Mouse (Mus musculus) urinary bladder, postnatal 14 days (tissue): ENCODE measurements around the gene Rpl32.

Experiments
- DNase-seq: peaks from one replicate; pipeline ENCODE4 v3.0.0; 2021; ENCODE audit warnings: low spot score

The Rpl32 gene

DNA sequence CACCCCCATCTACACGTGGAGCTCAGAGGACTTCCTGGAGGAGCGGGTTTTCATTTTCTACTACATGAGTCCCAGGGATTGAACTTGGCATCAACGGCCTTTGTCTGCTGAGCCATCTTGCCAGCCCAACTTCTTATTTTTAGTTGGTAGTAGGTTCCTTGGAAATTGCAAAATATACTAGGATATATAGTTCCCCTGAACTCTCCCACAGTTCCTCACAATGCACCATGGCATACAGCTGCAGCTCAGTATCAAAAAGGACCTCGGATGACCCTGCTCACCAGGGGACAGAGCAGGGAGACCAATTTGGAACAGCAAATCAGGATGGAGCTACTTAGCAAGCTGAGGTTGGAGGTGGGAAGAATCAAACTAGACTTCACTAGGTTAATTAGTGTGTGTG lies 6.5 kb upstream of the Rpl32 start:
- DNase-seq = no peak

DNA sequence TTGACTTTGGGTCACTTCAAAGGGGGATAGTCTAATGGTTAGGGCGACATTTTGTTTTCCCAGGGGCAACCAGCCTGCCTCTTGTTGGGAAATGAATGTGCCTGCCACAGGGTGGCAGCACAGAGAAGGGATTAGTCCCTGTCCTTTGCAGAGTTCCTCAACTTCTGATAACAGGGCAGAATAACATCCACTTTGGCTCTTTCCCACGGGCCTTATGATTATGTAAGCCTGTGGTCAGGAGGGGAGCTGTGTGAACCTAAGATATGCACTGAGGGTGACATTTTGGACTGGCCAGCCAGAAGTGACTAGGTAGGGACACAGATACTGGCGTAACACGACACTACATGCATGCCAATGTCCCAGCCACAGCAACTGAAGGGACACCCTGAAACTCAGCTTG lies 5.6 kb upstream of the Rpl32 start:
- DNase-seq = peak; percentile 55

DNA sequence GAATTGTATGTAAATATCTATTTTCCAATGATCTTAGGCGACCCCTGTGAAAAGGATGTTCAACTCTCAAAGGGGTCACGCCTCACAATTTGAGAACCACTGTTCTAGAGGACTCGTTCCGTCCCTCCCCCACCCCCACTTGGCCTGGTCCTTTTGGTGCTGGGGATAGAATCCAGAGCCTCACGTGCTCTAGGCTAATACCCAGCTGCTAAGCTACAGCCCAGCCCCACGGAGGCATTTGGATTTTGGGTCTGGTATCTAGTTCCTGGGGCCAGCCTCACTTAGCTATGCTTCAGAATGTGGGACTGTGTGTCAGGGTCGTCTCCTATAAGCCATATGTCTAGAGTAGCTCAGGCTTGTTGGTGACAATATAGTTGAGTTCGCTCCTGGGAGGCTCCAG lies 3.1 kb upstream of the Rpl32 start:
- DNase-seq = no peak

DNA sequence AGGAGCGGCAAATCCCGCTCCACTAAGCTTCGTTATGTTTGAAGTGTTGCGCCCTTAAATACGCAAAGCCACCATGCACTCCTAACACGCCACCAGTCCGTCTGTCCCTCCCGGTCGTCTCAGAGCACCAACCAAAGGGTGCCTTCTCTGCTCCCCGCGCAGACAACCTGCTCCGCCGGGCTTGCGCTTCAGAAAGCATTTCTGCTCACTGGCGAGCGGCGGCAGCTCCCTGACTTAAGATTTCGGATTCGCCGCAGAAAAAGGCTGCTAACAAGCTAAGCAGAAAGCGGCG lies 405 bp downstream of the Rpl32 start:
- DNase-seq = no peak

DNA sequence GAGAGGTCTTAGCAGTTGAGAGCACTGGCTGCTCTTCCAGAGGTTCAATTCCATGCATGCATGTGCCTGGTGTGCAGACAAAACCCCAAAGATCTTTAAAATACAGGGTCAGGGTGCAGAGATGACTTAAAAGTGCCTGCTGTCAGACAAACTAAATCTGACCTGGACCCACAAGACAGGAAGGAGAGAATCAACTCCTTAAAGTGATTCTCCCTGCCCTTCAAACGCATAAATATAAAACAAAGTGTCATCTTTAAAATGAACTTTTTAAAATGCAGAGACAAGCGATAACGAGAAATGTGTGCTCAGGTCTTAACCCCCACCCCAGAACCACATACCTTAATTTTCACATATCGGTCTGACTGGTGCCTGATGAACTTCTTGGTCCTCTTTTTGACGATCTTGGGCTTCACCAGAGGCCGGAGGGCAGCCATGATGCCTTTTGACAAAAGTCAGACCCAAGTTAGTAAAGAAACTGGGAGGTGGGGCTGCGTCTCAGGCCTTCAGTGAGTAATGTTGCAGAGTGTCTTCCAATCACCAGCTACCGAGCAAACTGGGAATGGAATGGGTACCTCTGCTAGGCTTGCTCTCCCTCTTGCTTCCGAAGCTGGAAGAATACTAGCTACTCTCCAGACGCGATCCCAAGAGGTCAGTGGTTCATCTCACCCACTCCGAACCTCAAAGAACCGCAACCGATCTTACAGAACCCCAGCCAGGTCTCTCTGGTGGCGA lies 917 bp downstream of the Rpl32 start:
- DNase-seq = no peak

DNA sequence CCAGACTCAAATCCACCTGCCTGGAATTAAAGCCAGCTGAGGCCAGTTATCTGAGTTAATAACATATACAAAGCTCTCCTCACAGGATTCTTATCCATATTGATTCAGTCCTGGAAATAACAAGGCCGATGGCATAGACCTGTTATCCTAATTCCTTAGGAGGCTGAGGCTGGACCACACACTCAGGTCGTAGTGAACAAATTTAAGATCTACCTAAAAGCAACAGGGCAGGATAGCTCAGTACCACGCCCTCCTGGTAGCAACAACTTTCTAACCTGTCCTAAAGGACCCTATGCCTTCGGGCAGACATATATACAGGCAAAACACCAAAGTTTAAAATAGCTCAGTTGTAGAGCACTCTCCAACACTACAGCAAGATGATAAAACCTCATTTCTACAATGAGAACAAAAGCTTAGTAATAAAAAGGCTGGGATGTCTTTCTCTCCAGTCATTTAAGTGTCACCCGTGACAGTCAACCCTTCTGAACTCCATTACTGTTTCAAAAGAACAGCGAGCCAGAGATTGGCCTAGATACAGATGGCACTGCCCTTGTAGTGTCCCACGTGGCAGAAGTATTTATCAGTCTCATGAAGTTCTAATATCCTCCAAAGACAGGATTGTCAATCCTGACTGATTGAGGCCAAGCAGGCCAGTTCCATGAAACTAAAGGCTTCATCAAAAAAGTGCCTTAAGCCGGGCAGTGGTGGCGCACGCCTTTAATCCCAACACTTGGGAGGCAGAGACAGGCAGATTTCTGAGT lies 3.9 kb downstream of the Rpl32 start:
- no peak for DNase-seq

DNA sequence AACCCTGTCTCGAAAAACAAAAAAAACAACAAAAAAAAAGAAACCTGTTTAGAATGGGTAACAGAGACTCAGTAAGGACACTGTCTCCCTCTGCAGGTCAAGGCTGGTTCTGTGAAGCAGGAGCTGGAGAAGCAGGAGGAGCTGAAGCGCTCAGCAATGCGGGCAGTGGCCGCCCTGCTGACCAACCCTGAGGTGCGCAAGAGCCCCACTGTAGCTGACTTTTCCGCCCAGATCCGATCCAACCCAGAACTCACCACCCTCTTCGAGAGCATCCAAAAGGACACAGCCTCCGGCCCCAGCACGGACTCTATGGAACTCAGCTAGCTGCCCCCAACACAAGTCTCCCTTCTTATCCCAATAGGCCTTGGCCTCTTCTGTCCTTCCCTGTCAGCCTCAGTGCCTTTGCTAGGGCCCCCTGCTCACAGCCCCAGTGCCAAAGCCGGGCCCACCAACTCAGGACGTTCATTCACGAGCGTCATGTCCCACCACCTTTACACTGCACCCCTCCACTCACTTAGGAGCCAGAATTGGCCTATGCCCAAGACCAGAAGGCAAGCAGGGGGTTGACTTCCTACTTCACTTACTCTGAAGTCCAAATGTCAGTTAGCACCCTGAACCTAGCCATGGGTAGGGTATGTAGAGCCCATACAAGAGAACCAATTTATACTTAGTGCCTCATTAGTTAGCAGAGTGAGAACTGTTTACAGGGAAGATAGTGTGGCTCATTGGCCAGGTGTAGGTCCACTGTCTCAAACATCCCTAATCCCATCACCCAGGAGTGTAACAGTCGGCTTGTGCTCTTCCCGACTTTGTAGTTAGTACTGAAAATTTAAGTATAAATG lies 4.8 kb downstream of the Rpl32 start:
- peak; percentile 84 for DNase-seq

DNA sequence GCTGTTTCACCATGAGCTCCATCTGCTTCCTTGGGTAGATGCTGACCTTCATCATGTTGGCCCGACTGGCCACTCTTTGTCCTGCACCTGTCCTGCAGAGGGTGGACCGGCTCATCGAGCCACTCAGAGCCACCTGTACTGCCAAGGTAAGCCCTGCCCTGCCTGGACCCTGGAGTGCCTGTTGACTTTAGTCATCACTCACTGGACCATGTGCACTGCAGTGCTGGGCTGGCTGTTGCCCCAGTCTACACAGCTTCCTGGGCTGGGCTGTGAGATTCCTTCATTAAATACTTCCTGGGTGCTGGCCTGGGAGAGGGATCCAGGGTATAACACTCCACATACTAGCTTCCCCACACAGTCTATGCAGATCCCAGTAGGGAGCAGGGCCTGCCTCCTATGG lies 6.7 kb downstream of the Rpl32 start:
- DNase-seq = no peak

DNA sequence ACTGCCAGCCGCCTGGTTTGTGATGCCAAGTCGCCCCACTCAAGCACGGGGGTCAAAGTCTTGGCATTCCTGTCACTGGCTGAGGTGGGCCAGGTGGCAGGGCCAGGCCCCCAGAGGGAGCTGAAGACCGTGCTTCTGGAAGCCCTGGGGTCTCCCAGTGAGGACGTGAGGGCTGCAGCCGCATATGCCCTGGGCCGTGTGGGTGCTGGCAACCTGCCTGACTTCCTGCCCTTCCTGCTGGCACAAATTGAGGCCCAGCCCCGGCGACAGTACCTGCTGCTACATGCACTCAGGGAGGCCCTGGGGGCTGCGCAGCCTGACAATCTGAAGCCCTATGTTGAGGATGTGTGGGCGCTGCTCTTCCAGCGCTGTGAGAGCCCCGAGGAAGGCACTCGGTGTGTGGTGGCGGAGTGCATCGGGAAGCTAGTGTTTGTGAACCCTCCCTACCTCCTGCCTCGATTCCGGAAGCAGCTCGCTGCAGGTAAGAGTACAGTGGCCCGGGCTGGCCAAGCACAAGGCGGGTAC lies 15.8 kb downstream of the Rpl32 start:
- DNase-seq = peak; percentile 53

DNA sequence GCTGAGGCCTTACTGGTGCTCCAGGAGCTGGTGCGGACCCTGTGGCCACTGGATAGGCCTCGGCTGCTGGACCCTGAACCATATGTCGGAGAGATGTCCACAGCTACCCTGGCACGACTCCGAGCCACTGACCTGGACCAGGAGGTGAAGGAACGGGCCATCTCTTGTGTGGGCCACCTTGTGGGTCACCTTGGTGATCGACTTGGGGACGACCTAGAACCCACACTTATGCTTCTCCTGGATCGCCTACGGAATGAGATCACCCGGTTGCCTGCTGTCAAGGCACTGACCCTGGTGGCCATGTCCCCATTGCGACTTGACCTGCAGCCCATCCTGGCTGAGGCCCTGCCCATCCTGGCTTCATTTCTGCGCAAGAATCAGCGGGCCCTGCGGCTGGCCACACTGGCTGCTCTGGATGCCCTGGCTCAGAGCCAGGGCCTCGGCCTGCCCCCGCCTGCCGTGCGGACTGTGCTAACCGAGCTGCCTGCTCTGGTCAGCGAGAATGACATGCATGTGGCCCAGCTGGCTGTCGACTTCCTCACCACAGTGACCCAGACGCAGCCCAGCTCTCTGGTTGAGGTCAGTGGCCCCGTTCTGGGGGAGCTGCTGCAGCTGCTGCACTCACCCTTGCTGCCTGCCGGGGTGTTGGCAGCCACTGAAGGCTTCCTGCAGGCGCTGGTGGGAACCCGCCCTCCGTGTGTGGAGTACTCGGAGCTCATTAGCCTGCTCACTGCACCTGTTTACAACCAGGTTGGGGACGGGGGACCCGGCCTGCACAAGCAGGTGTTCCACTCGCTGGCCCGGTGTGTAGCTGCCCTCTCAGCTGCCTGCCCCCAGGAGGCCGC lies 16.5 kb downstream of the Rpl32 start:
- peak; percentile 26 for DNase-seq

DNA sequence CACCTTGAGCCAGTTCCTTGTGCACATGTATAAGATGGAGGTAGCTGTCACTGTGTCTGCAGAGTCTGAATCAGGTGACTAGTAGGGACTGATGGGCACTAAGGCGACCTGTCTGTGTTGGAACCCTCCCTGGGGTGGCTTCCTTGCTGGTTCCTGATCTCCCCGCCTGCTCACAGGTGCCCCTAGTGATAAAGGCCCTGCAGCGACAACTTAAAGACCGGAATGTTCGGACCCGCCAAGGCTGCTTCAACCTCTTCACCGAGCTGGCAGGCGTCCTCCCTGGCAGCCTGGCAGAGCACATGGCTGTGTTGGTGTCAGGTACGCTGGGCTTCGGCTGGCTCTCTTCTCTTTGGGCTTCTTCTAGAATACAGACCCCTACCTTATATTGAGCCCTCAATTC lies 17.5 kb downstream of the Rpl32 start:
- no peak for DNase-seq

DNA sequence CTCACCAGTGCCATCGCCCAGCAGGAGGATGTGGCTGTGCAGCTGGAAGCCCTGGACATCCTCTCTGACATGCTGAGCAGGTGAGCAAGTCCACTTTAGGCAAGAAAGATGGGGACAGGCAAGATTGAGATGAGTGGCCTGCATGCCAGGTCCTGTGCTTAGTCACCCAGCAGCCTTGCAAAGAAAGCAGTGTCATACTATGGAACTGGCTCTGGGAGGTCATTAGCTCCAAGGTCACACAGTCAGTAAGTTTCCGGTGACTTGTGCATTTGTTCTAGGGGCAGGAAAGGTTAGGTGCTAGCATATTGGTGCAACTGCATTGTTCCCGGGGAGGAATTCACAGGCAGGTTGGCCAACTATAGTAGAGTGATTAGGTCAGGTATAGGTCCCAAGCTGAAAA lies 25.8 kb downstream of the Rpl32 start:
- no peak for DNase-seq

DNA sequence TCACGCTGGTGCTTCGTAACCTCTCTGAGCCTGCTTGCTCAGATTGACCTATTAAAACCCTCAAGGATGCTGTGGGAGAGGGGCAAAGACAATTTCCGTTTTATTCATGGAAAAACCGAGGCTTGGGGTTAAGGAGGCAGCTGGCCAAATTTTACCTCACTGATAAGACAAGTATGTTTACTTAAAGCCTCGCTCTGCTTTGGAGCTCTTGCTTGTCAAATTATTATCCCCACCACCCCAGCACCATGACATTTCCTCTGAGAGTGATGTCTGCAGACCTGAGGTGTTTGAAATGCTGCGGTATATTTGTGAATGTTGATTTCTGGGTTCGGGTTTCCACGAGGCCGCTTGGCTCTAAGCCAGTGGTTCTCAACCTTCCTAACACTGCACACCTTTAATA lies 32.2 kb downstream of the Rpl32 start:
- DNase-seq = no peak

DNA sequence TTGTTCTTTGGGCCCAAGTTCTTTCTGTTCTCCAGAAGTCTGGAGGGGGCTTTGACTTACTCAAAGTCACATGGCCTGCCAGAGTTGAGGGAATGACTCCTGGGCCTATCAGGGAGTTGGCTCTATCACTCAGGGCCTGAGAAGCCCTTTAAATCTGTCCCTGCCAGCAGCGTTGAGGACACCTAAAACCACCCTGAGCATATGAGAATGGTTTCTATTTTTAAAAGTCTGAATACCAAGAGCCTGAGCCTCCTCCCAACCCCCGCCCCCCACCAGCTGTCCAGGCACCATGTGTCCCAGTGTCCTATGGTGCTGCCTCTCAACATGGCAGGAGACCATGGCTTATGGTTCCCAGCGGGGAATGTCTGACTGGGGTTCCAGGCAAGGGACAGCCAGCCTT lies 32.7 kb downstream of the Rpl32 start:
- no peak for DNase-seq

DNA sequence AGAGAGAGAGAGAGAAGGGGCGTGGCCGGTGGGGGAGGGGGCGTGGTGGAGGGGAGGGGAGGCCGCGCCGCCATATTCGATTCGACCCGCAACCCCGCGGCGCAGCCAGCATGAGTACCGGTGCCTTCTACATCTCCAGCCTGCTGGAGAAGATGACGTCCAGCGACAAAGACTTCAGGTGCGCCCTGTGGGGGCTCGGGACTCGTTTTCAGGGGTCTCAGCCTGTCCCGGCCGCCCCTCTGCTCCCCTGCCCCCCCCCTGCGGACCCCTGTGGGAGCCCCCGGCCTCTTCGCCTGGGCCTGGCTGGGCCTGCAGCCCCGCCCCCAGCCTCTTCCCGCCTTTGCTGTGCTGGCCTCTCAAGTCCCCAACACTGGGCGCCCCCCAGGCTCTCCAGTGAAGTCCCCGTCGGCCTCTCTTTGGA lies 34.0 kb downstream of the Rpl32 start, which contains the start of gene Cand2:
Cand2 (plus strand) TSS at position 38 of the 421 bp plus-strand sequence.
- DNase-seq = peak; percentile 37

DNA sequence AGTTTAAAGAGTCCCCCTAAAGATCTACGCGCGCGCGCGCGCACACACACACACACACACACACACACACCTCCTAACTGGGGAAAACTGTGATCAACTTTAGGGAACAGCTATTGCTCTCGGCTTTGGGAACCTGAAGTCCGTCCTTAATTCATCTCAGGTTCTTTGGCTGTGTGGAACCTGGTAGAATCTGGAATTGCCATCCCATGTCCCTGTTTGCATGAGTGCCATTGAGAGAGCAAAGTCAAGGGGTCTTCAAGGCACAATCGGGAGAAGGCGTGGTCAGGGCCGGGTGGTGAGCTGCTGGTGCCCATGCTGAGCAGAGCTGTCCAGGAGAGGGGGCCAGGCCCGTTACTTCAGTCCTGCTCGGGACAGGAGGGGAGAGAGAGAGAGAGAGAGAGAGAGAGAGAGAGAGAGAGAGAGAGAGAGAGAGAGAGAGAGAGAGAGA lies 34.6 kb downstream of the Rpl32 start:
- no peak for DNase-seq

DNA sequence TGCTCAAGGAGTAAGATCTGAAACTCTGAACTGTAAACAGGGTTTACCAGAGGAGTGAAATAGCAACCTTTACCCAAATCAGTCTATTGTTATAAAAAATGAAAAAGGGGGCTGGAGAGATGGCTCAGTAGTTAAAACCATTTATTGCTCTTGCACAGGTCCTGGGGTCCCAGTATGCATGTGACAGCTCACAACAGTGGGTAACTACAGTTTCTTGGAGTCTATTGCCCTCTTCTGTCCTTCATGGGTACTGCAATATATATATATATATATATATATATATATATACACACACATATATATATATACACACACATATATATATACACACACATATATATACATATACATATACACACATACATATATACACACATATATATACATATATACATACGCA lies 35.9 kb downstream of the Rpl32 start:
- no peak for DNase-seq

DNA sequence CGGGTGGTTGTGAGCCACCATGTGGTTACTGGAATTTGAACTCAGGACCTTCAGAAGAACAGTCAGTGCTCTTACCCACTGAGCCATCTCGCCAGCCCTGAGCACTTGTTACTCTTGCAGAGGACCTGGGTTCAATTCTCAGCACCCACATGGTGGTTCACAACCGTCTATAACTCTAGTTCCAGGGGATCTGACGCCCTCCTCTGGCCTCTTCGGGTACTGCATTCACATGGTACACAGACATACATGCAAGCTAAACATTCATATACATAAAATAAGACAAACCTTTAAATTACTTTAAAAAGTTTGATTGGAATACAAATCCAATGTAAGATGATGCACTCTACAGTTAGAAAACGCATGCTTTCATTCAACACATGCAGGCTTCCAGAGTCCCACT lies 36.3 kb downstream of the Rpl32 start:
- DNase-seq = no peak

DNA sequence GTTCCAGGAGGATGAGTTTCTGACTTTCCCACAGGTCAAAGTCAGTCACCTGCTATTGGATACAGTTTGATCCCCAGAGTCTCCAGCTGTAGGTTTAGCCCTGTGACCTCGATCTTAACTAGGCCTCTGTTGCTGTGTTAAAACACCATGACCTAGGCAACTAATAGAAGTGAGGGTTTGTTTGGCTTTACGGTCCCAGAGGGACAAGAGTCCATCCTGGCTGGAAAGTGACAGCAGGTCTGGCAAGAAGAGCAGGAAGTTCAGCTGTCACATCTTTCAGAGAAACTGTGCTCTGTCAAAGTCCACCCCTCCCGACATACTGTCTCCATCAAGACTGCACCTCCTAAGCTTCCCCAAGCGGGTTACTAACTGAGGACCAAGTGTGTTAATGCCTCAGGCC lies 37.7 kb downstream of the Rpl32 start:
- DNase-seq = no peak

DNA sequence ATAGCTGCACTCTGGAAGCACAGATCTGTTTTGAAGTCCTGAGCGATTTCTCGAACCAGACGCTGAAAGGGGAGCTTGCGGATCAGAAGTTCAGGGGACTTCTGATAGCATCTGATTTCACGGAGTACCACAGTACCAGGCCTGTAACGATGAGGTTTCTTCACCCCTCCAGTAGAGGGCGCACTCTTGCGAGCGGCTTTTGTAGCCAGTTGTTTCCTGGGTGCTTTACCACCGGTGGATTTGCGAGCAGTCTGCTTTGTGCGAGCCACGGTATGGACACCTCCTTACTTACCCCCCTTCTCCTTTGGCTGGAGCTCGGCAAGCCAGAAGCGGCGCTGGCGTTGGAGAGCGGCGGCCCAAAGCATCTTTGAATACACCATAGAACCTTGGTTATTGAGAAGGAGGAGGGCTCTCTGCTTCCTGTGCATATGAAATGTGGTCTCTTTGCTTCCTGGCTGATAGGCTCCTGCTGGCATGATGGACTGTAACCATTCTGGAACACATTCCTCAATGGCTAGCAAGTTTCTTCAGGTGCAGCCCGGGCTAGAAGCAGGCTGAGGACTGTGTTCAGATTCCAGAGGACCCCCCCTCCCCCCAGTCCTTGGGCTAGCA lies 38.4 kb downstream of the Rpl32 start:
- DNase-seq = no peak

DNA sequence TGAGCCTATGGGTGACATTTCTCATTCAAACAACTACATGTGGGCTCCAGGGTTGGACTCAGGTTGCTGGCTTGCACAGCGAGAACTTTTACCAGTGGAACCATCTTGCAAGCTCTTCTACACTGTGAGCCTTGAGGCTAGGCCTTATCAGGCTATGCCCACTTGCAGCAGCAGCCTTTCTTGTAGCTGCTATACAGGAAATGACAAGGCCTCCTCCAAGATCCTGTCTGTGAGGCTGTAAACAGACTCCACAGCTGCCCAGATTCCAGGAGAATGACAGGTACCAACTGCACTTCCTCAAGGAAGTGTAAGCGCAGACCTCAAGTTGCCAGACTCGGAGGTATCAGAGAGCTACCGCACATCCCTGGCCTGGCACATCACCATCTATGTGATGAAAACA lies 40.3 kb downstream of the Rpl32 start:
- no peak for DNase-seq
